Mouse (Mus musculus) left cerebral cortex, adult 8-10 months (tissue): ENCODE measurements at regions not wholly inside any gene's neighbourhood (a gene's known extent, or its start where the extent isn't known, plus 50 kb on each side); places are given as distances from the start of the nearest gene placed in this dataset.
A peak's percentile ranks its signal among the peaks of the same experiment; 100 is the strongest.

Experiments
- DNase-seq, 2 experiments: peaks; one replicate each; pipeline ENCODE4 v3.0.0; 2022; ENCODE audit warnings: low spot score in 2 of 2

DNA sequence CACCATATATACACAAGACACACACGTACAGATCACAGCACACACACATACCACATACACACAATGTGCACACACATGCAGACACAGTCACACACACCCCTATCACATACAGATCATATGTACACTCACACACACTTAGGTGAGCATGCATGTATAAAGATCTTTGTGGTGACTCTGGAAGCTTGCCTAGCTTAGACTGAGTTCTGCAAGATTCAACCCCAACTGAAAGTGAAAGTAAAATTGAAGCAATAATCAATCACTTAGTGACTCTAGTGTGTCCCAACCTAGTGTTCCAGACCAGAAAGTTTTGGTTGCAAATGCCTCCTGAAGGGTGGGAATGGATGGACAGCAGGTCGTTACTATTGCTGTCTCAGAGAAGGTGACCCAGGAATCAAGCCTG, 262.8 kb downstream of the Bcl11a start:
- no peak for DNase-seq

DNA sequence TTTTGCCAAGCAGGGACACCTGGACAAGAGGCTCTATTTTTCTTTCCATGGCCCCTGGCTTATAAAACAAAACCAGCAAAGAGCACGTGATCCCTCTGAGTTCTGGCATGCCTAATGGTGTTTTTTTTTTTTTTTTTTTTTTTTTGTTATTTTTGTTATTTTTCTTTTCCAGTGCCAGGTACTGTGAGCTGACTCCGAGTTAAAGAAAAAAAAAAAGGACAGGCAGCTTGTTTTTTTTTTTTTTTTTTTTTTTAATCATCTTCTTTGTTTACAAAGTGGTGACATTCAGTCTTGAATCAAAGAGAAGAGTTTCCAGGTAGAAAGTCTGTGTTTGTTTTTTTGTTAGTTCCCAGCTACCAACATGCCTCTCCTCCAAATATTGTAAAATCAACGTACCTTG, 263.8 kb downstream of the Bcl11a start:
- DNase-seq: no peak

DNA sequence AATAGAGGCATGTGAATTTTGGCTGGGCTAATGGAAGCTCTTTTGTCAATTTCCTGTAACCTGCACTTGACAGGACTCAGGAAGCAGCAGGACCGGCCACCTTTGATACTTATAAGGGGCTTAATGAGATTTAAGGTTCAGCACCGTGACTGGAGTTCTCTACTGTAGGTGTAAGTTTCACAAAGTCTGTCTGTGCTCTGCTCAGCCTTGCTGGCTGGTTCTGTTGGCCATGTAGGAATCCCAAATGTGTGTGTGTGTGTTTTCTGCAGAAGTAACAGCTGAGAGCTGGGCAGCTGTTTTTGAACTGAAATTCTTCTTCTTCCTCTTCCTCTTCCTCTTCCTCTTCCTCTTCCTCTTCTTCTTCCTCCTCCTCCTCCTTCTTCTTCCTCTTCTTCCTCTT, 264.3 kb downstream of the Bcl11a start:
- no peak for DNase-seq

DNA sequence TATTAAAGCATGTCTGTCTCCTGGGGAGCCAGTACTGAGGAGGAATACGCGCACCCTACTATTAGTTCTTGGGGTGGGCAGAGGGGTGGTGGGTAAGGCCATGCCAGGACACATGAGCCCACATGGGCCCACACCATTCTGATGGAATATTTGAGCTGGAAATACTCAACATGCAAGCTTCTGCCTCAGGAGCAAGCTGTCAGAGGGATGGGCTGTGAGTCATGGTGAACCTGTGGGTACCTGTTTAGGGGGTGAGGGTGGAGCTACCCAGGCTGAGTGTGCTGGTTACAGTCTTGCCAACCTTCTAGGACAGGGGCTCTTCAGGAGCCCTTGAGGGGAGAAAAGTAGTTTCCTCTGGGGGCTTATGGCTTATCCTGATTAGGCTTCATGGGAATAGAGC, 264.9 kb downstream of the Bcl11a start:
- DNase-seq: no peak

DNA sequence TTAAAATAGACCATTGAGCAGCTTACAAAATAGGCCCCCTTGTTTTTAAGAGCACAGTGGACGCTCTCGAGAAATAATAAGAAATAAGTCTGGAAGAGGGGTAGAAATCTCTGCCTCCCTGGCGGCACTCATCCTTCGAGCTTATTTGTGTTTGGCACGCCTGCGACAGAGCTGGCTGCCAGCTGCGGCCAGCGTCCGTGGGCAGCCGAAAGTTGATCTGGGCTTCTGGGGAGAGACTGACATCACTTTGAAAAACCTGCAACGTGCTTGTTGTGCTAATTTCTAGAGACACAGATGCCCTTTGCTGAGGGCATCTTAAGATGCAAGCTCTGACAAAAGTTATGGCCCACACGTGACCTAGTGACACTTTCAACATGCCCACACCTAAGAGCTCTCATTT, 269.4 kb downstream of the Bcl11a start:
- no peak for DNase-seq

DNA sequence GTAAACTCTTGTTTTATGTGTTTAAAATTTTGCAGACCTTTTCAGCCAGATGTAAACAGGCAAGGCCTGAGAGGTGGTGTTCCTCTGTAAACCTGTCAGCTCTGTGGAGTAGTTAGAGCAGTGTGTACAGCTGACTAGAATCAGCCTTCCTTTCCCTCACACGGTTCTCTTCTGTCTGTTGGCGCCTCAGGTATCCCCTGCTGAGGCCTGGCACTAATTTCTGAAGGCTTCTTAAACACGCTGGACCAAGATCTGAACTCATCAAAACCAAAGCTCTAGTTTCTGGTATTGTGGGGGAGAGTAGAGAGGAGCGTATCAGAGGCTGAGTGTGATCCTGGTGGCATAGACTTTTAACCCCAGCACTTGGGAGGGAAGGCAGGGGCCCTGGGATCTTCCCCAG, 270.9 kb downstream of the Bcl11a start:
- no peak for DNase-seq

DNA sequence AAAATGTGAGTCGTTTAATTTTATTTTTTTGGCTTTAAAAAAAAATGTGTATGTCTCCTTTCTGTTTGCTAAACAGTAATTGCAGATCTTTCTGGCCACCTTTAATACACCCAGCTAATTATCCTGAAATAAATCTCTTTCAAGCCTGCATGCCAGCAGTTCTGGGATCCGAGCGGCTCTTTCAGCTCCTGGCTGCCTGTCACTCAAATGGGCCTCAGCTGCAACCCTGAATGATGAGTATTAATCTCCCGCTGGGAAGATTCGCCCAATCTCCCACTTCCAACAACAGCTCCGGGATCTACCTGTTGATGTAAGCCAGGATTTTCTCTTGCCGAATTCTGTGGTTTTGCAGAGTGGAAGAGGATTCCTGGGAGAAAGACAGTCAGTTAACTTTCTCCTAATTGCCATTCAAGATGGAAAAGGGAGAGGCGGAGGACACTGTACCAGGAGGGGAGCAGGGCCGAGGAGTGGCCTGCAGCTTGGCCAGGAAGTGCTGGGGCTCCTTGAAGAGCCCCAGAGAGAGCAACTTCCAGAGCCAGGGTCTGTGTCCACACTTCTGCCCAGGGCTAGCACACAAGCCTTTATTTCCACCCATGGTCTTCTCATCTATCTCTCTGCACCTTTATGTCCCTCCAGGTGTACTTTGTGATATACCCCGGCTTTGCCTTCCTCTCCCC, 272.2 kb downstream of the Bcl11a start:
- DNase-seq: no peak

DNA sequence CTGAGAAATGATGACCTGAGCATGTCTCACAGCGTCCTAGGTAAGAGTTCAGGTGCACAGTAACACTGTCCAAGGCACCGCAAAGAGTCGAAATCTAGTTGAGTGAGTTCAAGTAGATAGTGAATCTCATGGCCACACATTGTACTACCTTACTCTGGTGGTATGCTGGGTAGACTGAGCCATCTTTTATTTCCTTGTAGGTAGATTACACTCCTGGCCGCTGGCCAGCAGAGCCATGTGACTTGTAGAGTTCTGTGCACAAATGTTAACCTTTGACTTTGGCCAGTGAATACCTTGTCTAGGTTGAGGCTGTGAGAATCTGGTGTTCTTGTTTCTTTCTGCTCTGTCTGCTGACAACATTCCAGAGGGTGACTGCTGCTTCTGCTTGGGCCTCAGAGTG, 273.0 kb downstream of the Bcl11a start:
- no peak for DNase-seq

DNA sequence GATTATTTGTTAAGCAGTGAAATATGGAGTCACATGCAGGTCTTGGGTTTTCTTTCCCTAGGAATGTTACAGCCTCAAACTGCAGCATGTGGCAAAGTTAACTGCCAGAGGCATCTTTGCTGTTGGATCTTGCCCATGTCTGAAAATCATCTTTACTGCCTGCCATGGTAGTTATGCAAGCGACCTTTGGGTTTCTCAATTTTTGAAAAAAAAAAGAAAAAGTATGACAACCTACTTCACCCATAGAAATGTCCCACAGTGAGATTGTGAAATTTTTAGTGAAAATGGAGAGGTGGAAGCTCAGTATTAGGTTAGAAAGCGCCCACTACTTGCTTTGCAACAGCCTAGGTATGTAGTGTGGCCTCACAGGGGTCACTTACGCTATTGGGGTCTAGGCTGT, 274.2 kb downstream of the Bcl11a start:
- DNase-seq: no peak

DNA sequence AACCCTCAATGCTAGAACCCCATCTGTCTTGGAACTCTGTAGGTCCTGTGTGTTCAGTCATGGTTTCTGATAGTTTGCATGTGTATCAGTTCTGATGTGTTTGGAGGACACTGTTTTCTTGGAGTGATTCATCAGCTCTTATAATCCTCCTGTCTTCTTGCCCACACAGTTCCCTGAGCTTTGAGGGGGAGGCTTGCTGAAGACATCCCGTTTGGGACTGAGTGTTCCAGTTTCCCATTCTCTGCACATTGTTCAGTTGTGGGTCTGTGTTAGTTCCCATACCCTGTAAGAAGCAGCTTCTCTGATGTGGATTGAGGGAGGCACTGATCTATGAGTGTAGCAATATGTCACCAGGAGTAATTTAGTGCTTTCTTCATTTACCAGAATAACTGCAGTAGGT, 275.2 kb downstream of the Bcl11a start:
- peak in 1 of 2 experiments; percentile 23 for DNase-seq

DNA sequence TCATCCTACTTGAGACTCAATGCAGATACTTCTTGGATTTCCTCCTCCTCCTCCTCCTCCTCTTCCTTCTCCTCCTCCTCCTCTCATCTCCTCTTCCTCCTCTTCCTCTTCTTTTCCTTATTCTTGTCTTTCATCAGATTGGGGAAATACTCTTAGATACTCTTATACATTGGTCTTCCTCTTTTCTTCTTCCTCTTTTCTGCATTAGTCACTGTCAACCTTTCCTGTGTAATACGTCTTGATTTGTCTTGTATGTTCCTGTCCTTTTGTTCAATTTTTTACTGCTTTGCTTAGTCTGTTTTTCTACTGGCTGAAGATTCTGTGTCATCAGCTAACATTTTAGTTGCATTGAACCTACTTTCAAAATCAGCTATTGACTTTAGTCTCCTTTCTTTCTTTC, 279.5 kb downstream of the Bcl11a start:
- DNase-seq: no peak

DNA sequence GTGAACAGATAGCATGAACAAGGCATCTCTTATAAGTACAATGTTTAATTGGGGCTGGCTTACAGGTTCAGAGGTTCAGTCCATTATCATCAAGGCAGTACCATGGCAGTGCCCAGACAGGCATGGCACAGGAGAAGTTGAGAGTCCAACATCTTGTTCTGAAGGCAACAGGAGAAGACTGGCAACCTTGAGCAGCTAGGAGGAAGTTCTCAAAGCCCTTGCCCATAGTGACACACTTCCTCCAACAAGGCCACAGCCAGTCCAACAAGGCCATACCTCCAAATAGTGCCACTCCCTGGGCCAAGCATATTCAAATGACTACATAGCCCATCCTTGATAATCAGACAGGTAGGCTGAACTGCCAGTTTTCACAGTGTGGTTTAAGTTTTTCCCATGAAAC, 281.2 kb downstream of the Bcl11a start:
- DNase-seq: no peak

DNA sequence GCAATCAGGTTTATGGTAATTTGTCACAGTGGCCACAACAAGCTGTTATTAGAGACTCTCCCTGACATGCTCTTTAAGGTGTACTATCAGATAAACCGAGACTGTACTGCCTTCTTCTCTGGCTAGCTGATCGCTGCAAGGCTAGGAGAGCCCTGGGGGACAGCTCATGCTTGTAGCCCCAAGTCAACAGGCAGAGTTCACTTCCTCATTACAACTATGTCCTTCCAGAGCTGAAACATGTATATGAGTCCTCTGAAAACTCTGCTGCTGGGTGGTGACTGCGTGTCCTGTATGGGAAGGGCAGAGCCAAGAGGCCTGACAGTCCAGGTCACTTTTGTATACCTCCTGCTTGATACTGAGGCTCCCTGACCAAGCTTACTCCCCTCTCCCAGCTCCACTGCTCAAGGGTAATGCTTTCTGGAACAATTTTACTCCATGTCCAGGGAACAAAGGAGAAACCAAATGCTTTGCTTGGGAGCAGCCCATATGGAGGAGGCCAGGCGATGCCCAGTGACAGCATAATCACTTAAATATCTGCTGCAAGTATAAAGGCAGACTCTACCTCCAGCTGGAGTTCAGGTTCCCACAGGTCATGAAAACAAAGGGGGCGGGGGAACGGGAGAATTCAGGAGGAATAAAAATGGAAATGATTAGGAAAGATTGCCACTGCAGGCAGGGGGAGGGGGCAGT, 284.3 kb downstream of the Bcl11a start:
- no peak for DNase-seq

DNA sequence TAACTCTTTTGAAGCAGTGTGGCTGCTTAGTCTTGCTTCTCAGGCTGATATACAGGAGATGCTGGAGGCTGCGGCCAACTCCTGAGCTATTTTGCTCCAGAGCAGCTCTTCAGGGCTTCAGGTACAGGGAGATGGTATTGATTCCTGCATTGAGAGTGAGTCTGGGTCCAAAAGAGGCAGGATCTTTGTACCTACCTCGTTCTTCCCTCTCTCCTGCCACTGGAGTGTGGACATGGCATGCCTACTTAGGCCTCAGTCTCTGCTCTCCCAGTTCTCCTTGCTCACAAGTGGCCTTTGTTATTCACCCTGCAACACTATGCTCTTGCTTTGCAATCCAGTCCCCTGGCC, 284.8 kb downstream of the Bcl11a start:
- DNase-seq: no peak

DNA sequence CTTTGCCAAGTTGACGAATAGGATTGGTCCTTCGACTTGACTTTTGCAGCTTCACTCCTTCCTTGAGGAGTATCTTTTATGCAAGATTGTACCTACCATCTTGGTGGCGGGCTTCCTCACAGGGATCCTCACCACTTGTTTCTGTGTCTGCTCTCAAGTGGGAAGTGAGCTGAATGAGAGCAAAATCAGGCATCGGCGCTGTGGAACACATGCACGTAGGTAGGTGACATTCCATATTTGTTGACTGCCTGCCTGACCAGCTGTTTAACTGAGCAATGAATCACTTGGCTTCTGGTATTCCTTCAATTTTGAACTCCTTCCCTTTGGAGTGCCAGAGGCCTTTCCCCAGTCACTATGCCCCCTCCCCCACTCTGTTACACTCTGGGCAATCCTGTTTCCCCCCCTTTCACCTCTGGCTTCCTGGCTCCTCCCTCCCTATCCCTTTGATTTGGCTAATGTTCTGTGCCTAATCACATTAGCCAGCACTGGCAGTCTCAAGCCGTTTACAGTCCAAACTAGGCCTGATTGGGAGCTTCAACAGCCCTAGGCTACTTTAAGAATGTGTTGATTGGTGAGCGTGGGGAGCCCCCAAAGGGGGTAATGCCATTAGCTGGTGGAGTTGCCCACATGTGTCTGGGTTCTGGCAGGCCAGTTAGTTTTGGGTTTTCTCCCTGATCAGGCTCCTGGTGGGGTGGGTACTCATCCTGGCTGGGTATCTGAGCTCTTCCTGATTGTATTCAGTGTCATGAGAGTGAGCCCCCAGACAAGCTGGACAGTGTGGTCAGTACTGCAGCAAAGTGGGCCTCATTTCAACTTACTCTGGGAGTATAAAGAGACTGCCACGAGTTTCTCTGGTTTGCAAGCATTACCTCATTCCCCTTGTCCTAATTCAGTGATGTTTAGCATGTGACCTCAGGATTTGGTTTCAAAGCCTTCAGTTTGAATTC, 285.8 kb downstream of the Bcl11a start:
- peak in 1 of 2 experiments; percentile 65 for DNase-seq

DNA sequence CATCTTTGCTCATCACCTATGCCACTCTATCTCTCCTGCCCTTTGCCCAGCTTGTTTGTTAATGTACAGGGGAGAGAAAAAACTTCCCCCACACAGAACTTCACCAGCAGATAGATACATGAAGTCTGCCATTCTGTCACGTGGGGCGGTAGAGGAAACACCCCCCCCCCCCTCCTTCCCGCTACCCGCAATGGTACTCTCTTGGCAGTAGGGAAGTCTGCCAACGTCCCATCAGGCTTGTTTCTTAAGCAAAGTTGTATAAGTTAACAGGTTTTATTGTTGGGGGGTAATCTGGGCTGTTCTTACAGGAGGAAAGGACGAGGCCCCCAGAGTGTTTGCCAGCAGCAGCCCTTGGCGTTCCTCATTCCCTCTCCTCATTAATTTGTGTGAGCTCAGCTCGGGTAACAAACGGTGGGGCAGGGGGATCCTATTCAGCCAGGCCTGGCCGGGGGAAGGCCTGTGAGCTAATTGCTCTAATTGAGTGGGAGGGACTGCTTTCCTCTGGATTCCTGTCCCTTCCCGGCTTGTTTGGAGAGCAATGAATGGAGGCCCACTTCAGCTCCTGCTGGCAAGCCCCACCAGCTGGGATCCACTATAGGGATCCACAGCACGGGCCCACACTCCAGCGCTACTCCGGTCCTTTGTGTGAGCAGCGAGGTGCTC, 292.5 kb downstream of the Bcl11a start:
- peak in 1 of 2 experiments; percentile 19 for DNase-seq

DNA sequence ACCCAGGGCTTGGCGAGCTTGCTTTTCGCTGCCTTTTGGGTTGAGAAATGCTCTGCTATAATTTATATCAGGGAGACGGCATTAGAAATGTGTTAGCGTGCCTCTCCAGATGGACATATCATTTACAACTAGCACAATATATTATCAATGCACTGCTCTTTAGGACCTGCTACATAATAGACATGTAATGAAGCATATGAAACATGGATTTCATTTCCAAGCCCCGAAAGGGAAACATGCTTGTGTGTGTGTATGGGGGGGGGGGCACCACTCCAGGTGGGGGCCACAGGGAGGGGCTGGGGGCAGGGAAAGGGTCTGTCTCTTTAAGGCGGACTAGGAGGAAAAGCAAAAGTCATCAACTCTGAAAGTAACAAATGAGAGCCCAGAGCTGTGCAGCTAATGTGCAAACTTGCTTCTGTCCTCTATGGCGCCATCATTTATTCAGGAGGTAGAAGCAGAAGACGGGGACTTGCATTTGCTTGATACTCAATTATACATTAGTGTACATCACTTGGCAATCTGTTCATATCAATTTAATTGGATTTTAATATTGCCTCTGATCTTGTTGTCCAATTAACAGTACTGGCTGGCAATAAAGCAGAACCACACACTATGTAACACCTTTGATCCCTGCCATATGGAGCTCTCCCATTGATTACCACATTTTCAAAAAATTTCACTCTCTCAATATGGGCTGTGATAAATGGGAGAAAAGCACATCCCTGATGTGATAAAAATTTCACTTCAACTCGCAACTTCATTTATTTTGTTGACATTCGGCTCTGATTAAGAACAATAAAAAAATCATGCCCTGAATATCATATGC, 293.2 kb downstream of the Bcl11a start:
- no peak for DNase-seq

DNA sequence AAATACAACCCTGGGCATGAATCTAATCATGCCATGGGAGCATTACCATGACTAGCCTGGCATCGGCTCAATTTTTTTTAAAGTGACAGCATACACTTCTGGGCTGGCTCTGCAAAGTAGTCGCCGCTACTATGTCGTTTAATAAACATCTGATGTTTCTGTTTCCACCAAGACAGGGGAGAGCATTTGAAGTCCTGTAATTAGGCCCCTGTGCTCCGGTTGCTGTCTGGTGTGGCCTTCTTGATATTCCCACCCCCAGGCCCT, 293.8 kb downstream of the Bcl11a start:
- no peak for DNase-seq

DNA sequence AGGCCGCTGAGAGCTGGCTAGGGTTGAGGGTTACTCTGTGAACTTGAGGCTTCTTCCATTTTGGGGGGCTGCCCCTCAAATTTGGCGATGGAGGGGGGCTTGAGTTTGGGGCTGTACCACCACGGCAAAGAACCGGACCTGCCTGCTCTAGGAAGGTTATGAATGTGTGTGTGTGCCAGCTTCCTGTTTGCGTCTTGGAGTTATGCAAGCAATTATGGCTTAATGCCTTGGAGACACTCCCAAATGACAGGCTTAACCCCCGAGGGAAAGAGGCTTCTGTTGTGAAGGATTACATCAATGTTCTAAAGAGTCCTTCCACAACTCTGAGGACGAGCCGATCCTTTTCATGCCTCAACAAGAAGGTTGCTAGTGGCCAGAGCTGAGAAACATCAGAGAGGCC, 294.1 kb downstream of the Bcl11a start:
- no peak for DNase-seq

DNA sequence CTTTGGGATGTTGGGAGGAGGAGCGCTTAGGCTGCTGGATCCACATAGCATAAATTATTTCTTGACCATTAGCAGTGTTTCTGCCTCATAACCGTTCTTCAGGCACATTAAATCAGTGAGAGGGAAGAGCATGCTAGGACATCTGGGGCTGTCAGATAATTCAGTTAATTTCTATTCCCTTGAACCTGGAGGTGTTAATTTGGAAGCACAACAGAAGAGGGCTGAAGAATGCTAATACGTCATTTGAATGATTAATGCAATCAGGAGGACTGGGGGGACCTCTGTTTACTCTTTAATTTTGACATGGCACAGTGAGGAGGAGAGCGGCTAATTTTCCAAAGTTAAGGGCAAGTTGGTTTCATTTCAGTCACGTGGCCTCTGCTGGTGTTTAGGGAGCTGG, 294.8 kb downstream of the Bcl11a start:
- DNase-seq: no peak

DNA sequence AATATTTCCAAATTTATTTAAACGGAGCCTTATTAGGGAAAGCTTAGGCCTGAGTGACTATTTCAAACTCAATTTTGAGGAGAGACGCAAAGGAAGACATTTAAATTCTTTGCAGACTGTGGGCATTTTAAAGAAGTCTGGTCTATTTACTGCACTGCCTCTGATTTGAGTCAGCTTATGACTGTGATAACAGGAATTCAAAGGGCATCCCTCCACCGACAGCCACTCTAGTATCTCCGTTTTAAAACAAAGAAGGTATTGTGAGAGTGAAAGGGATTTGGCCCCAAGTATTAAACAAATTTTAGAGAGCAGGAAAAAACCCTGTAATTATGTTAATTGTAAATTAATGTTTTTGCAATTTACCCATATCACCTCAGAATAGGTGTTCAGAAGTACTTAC, 295.4 kb downstream of the Bcl11a start:
- DNase-seq: no peak
